Mouse (Mus musculus): ENCODE data around the gene Gm13124. TPM values are rescaled to one million over a fixed set of nuclear protein-coding genes. Genes with fewer than 3 reads are reported as not detected.
"Not testable (repeated sequence)": the region's sequence is repeated elsewhere in the genome, so short reads cannot be mapped to it uniquely, and the experiment has no call there.

The Gm13124 gene
- polyA plus RNA-seq, 1 experiment, result not detected

DNA sequence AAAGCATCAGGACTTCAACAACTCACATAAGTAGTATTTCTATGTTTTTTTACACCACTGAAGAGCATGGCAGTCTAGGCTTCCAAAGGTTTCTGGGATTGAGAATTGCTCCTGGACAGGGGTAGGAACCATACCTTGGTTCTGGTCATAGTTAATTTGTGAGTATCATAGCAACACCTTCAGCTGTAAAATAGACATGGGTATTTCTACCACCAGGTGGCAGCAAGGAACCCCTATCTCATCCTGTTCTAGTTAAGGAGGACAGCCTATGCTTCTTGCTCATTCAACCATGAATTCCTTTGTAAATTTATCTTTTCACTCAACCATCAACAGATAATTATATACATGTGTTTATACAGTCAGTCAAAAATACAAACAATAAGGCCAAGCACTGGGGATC lies 5.1 kb downstream of the Gm13124 start:
- DNase-seq (ENCODE audit: low read depth in 1 of 2, low spot score in 2 of 2), result no peak
- Histone ChIP-seq H3K27ac (ENCODE audit: insufficient read depth, low read length) (no peak overlapping the region), H3K27me3 (ENCODE audit: control insufficient read depth, insufficient read depth, low read length) (no peaks in the 10 kb centered on the region), H3K4me3 (ENCODE audit: extremely low read depth, insufficient read depth, insufficient read length) (no peak overlapping the region), H3K4me1 (ENCODE audit: control insufficient read depth, insufficient read depth, insufficient read length) (no peaks in the 10 kb centered on the region), H3K36me3 (ENCODE audit: control insufficient read depth, insufficient read depth, low read length) (no peaks in the 10 kb centered on the region)
- TF ChIP-seq CTCF (IDR thresholded peaks at IDR 0.05; ENCODE audit: extremely low read depth, insufficient read depth, insufficient read length, insufficient replicate concordance) (no peak), POLR2A (IDR thresholded peaks at IDR 0.05; ENCODE audit: low read depth, low read length) (no peak)

DNA sequence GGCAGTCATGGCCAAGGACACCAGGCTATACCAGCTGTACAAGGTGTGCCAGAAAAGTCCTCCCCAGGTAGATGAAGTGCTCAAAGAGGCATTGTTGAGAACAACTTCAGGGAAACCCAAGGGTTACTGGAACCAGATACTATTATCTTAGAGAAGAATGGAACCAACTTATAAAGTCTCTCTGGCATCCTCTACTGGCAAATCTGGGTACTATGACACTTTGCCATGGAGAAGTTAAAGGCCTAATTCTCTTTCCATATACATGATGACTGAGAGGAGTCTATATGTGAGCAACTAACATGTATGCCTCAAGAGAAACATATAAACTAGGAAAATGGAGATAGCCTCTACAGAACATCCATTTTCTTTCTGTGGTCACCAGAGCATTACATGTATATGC lies 13.8 kb downstream of the Gm13124 start:
- Histone ChIP-seq H3K4me3 (ENCODE audit: extremely low read depth, insufficient read depth, insufficient read length) (no peak overlapping the region), H3K27me3 (ENCODE audit: control insufficient read depth, insufficient read depth, low read length) (no peaks in the 10 kb centered on the region), H3K4me1 (ENCODE audit: control insufficient read depth, insufficient read depth, insufficient read length) (no peaks in the 10 kb centered on the region), H3K36me3 (ENCODE audit: control insufficient read depth, insufficient read depth, low read length) (no peaks in the 10 kb centered on the region), H3K27ac (ENCODE audit: insufficient read depth, low read length) (no peak overlapping the region)
- DNase-seq (ENCODE audit: low read depth in 1 of 2, low spot score in 2 of 2), result no peak
- TF ChIP-seq POLR2A (IDR thresholded peaks at IDR 0.05; ENCODE audit: low read depth, low read length), result no peak
- TF ChIP-seq CTCF (IDR thresholded peaks at IDR 0.05; ENCODE audit: extremely low read depth, insufficient read depth, insufficient read length, insufficient replicate concordance), result no peak

DNA sequence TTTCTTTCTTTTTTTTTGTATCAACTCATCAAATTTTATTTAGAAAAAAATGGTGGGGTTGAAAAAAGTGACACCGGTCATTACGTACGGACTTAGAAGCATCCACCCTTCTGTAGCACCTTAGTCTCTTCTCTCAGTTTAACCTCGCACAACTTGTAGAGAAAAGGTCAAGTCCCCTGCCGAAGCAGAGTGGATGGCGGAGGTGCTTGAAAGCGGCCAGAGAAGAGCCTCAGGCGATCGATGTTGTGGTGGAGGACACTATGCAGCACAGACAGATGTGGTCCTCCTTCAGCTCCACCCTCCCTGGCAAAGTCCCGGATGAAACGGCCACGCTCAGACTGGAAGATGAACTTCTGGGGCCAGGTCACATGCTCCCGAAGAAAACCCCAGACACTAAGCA lies 19.6 kb downstream of the Gm13124 start:
- not testable (repeated sequence) for H3K27me3 ChIP-seq (ENCODE audit: control insufficient read depth, insufficient read depth, low read length)
- 92% methylated on average over 13 of the region's 13 CpGs for WGBS

DNA sequence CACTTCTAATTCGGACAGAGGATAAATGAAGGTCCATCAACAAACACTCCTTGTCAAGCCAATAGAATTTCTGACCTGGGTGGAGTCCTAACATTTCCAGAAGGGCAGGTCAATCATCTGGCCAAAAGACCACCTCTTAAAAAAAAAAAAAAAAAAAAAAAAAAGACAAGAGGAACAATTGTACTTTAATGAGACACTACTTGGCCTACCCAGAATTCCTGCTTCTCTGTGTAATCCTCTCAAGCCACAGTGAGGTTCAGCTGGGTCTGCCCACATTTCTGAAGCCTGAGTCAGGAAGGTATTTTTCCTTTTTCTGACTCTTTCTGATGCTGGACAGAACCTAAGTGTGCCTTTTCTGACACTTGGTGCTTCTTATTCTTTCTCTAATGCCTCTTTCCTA lies 20.2 kb downstream of the Gm13124 start:
- no peak overlapping the region for H3K27ac ChIP-seq (ENCODE audit: insufficient read depth, low read length)
- no peak overlapping the region for H3K4me3 ChIP-seq (ENCODE audit: extremely low read depth, insufficient read depth, insufficient read length)
- H3K27me3 ChIP-seq (ENCODE audit: control insufficient read depth, insufficient read depth, low read length), result no peaks in the 10 kb centered on the region
- no peaks in the 10 kb centered on the region for H3K4me1 ChIP-seq (ENCODE audit: control insufficient read depth, insufficient read depth, insufficient read length)
- H3K36me3 ChIP-seq (ENCODE audit: control insufficient read depth, insufficient read depth, low read length), result no peaks in the 10 kb centered on the region
- WGBS, result 85% methylated on average over 1 of the region's 1 CpGs
- TF ChIP-seq CTCF (IDR thresholded peaks at IDR 0.05; ENCODE audit: extremely low read depth, insufficient read depth, insufficient read length, insufficient replicate concordance) (no peak), POLR2A (IDR thresholded peaks at IDR 0.05; ENCODE audit: low read depth, low read length) (no peak)
- no peak for DNase-seq (ENCODE audit: low read depth in 1 of 2, low spot score in 2 of 2)

More for the DNA sequence above, 19.6 kb downstream of the Gm13124 start:
- H3K36me3 ChIP-seq (ENCODE audit: control insufficient read depth, insufficient read depth, low read length); DNase-seq (ENCODE audit: low read depth in 1 of 2, low spot score in 2 of 2); H3K4me1 ChIP-seq (ENCODE audit: control insufficient read depth, insufficient read depth, insufficient read length); H3K27ac ChIP-seq (ENCODE audit: insufficient read depth, low read length); H3K4me3 ChIP-seq (ENCODE audit: extremely low read depth, insufficient read depth, insufficient read length): not testable (repeated sequence)

DNA sequence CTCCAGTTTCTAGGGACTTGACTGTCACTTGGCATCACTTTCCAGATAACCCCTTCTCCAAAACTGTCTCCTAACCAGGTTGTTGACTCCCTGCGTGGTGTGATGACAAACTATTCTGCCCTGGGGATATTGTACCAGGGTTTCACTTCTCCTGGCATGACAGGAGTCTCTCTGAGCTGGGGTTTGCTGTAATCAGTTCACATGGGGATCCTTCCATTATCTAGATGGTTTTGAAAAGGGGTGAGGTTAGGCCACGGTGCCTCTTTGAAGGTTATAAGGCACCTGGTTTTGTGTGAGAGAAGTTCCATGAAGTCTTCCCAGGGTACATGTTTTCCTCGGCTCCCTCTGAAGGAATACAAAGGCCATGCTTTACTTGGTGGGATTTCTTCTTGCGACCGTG lies 45.4 kb downstream of the Gm13124 start, which contains the start of gene 9430007A20Rik:
TSS of gene 9430007A20Rik (plus strand) at position 301 of the 400 bp plus-strand sequence.
- H3K4me1 ChIP-seq (ENCODE audit: control insufficient read depth, insufficient read depth, insufficient read length), result no peaks in the 10 kb centered on the region
- no peak within 1 kb of the TSS for H3K4me3 ChIP-seq (ENCODE audit: extremely low read depth, insufficient read depth, insufficient read length)
- 82% methylated on average over 5 of the region's 5 CpGs for whole genome bisulfite sequencing
- DNase-seq (ENCODE audit: low read depth in 1 of 2, low spot score in 2 of 2), result no peak
- no peak for TF ChIP-seq CTCF (IDR thresholded peaks at IDR 0.05; ENCODE audit: extremely low read depth, insufficient read depth, insufficient read length, insufficient replicate concordance)
- no peak within 1 kb of the TSS for H3K27ac ChIP-seq (ENCODE audit: insufficient read depth, low read length)
- H3K27me3 ChIP-seq (ENCODE audit: control insufficient read depth, insufficient read depth, low read length), result no peaks in the 10 kb centered on the region
- H3K36me3 ChIP-seq (ENCODE audit: control insufficient read depth, insufficient read depth, low read length), result no peaks in the 10 kb centered on the region

DNA sequence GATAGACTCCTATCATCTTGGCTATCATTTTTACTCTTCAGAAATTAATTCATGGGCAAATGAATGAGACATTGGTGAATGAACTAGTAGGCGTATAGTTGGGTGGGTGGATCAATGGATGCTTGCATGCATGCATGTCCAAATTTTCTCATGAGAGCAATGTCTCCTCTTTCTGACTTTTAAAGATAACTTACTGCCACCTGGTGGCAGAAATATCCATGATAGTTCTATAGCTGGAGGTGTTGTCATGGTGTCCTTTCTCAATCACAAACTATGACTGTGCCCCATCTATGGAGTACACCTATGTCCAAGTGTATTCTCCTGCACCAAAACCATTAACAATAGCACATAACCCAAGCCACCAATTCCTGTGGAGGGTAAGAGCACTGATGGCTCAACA lies 58.4 kb downstream of the Gm13124 start:
- no peaks in the 10 kb centered on the region for H3K36me3 ChIP-seq (ENCODE audit: control insufficient read depth, insufficient read depth, low read length)
- no peak overlapping the region for H3K27ac ChIP-seq (ENCODE audit: insufficient read depth, low read length)
- H3K4me1 ChIP-seq (ENCODE audit: control insufficient read depth, insufficient read depth, insufficient read length), result no peaks in the 10 kb centered on the region
- H3K4me3 ChIP-seq (ENCODE audit: extremely low read depth, insufficient read depth, insufficient read length), result no peak overlapping the region
- H3K27me3 ChIP-seq (ENCODE audit: control insufficient read depth, insufficient read depth, low read length), result no peaks in the 10 kb centered on the region
- TF ChIP-seq POLR2A (IDR thresholded peaks at IDR 0.05; ENCODE audit: low read depth, low read length) (no peak), CTCF (IDR thresholded peaks at IDR 0.05; ENCODE audit: extremely low read depth, insufficient read depth, insufficient read length, insufficient replicate concordance) (no peak)
- no peak for DNase-seq (ENCODE audit: low read depth in 1 of 2, low spot score in 2 of 2)
- WGBS, result 77% methylated on average over 1 of the region's 1 CpGs

Other genes with a start within 250 kb of the Gm13124 start
- gene Gm13128, start 234.9 kb downstream of the Gm13124 start, polyA plus RNA-seq (2012; rRNA removed), result not detected in 2 replicates
- not detected in 2 replicates for gene Gm13119, start 207.2 kb downstream of the Gm13124 start, polyA plus RNA-seq (2012; rRNA removed)
- not detected in 2 replicates for gene Pramef20, start 187.2 kb downstream of the Gm13124 start, polyA plus RNA-seq (2012; rRNA removed)
- gene Pramef12, start 156.7 kb downstream of the Gm13124 start, polyA plus RNA-seq (2012; rRNA removed), result not detected in 2 replicates
- gene 1700012P22Rik, start 126.4 kb downstream of the Gm13124 start, polyA plus RNA-seq (2012; rRNA removed), result not detected in 2 replicates
- not detected in 2 replicates for gene Gm9944, start 111.8 kb downstream of the Gm13124 start, polyA plus RNA-seq (2012; rRNA removed)
- not detected in 2 replicates for gene Aadacl3, start 101.4 kb downstream of the Gm13124 start, polyA plus RNA-seq (2012; rRNA removed)
- gene 9430007A20Rik, start 45.3 kb downstream of the Gm13124 start, polyA plus RNA-seq (2012; rRNA removed), result not detected in 2 replicates
- gene Aadacl4, start 48.6 kb upstream of the Gm13124 start, polyA plus RNA-seq (2012; rRNA removed), result not detected in 2 replicates
- gene Gm436, start 121.2 kb upstream of the Gm13124 start, polyA plus RNA-seq (2012; rRNA removed), result not detected in 2 replicates
- not detected in 2 replicates for gene Gm13178, start 156.3 kb upstream of the Gm13124 start, polyA plus RNA-seq (2012; rRNA removed)
- not detected in 2 replicates for gene Gm438, start 221.4 kb upstream of the Gm13124 start, polyA plus RNA-seq (2012; rRNA removed)

Measured in spleen, adult 2 months (tissue).